Mouse (Mus musculus) brain, embryonic 14.5 days (tissue): ENCODE measurements at regions not wholly inside any gene's neighbourhood (a gene's known extent, or its start where the extent isn't known, plus 50 kb on each side); places are given as distances from the start of the nearest gene placed in this dataset.

Experiments
- CTCF ChIP-seq: fragments of 200-500 bp; IDR thresholded peaks from 2 replicates; pipeline ENCODE4 v1.5.1; 2012; ENCODE audit warnings: inconsistent platforms, mild to moderate bottlenecking, moderate library complexity, borderline replicate concordance; ENCODE audit not compliant: insufficient read depth, insufficient read length; ENCODE audit errors: extremely low read depth
- POLR2A ChIP-seq: fragments of 200-500 bp; IDR thresholded peaks from 2 replicates; pipeline ENCODE4 v1.6.1; 2012; ENCODE audit warnings: mild to moderate bottlenecking, inconsistent platforms, borderline replicate concordance; ENCODE audit not compliant: poor library complexity, insufficient read depth, insufficient read length, severe bottlenecking; ENCODE audit errors: extremely low read depth

- TF ChIP-seq POLR2A = no peak
- no peak for TF ChIP-seq CTCF
These were observed 1151.9 kb upstream of the A1bg start for GRCm38 (mm10) chr15:62074735-62075134.
